Mouse (Mus musculus) lung, postnatal 4 days (tissue): ENCODE data around the gene Mctp2.

Experiments
- DNase-seq, 2 experiments: peaks; one replicate each; pipeline ENCODE4 v3.0.0; 2021

Mctp2 gene

DNA sequence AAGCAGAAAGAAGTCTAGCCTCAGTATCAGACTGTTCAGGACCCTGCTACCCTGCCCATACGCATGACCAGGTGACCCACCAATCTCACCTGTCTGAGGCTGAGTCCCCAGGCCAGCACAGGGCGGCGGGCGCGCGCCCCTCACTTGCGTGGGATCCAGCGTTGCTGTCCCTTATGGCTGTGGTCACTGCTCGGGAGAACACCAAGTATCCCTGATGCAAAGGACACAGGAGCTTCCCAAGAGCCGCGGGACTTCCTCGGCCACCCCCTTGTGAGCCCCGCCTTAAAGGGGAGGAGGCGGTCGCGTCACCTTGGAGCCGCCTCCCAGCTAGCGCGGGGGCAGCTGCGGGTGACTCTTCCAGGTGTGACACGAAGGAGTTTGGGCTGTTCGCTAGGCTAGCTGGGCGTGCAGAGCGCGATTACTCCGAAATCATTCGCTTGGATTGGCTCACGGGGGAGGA lies at the start of gene Mctp2:
Gene Mctp2 (minus strand): TSS at position 227 of the 460 bp plus-strand sequence.
- peak; percentile 85 to 90 for DNase-seq

GRCm38 (mm10) chr7:72345901-72346300 lies 39.5 kb upstream of the Mctp2 start:
- DNase-seq = no peak

DNA sequence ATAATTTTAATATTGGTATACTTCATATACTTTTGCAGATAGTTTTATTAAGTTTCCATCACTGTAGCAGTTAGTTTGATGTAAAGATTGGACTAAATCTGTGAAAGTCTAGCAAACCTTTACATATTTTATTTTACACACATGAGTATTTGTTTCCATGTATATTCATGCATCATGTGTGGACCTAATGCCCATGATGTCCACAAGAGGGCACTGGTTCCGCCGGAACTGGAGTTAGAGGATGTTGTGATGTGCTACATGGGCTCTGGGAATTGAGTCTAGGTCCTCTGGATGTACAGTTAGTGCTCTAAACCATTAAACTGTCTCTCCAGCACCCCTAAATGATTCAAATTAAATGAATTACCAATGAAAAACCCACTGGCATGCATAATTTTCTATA lies 37.3 kb upstream of the Mctp2 start:
- DNase-seq = no peak

DNA sequence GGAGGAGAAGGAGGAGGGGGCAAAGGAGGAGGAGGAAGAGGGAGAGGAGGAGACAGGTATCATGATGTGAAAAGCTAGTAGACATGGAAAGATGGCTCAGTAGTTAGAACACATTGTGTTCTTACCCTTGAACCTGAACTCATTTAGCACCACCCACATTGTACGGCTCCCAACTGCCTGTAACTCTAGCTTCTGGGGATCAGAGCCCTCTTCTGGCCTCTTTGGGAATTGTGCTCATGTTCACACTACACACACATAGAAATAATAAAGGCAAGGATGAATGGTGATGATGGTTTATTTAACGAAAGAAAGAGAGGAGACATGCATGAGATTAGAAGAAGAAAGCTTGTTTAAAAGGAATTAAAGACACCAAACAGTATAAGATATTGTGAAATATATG lies 36.4 kb upstream of the Mctp2 start:
- peak in 1 of 2 experiments; percentile 9 for DNase-seq

- DNase-seq = no peak
Observed at GRCm38 (mm10) chr7:72325961-72326360, 19.6 kb upstream of the Mctp2 start.

DNA sequence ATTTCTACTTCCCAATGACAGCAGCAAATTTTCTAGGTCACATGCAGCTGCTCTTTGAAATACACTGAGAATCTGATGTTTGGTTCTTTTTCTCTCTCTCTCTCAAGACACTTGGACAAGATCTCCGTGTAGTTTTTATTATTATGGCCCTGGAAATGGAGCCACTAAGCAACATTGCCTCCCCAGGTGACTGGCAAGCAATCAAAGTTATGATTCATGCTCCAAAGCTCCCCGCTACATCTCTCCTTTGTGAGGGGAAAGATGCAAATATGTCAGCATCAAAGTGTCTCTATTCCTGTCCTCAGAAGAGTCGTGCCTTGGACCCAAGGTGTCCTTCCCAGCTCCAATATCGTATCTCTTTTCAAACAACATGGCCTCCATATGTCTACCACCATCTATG lies 14.5 kb upstream of the Mctp2 start:
- no peak for DNase-seq

DNA sequence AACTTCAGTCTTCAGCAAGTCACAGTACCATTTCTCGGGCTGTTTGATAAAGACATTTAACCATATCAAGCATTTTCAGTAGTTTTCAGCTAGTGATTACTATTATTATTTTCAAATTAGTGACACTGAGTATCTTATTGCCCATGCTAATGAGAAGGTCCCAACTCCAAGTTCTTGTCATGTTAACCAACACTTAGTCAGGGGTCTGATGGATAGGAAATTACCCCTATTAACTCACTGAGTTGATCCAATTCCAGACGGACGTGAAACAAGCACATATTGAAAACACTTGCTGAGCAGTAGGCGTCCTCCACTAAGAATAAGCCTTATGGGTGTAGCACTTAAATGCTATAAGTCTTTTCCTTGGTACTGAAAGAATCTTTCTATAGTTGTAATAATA lies 14.0 kb upstream of the Mctp2 start:
- DNase-seq = no peak

- DNase-seq = no peak
Observed at GRCm38 (mm10) chr7:72314395-72315060, 8.1 kb upstream of the Mctp2 start.

- DNase-seq = no peak
Observed at GRCm38 (mm10) chr7:72313908-72314307, 7.5 kb upstream of the Mctp2 start.

DNA sequence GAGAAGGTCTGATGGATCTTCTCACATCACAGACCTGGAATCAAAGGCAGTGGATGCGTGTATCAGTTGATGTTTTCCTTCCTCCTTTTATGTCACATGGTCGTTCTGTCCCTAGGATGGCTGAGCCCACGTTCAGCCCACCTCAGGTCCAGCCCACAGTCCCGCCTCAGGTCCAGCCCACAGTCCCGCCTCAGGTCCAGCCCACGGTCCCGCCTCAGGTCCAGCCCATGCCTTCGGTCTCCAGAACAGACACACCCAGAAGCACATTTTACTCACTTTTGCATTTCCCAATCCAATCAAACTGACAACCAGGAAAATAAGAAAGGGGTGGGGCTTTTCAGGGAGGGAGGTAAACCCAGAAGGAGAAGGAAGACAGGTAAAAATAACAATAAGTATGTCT lies 5.2 kb upstream of the Mctp2 start:
- no peak for DNase-seq

DNA sequence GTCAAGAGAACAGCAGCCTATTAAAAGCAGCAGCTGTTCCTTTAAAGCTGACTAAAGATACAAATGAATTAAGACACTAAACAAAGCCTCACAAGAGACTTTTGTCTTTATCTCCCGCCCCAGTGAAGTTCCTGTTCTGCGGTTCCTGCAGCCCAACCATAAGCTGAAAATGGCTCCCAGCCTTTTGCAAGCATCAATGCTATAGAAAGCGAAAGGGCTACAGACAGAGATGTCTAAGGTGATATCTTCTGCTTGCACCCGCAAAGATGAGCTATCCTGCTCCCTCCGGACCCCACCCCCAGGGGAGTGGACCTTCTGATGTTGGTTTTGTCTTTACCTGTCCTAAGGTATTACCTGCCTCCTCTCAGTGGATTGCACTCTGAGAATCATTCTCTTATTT lies 1.7 kb upstream of the Mctp2 start:
- DNase-seq = peak in 1 of 2 experiments; percentile 8

GRCm38 (mm10) chr7:72306847-72307246 lies 439 bp upstream of the Mctp2 start:
- DNase-seq = no peak

GRCm38 (mm10) chr7:72305971-72306370 lies 437 bp downstream of the Mctp2 start:
- DNase-seq = peak; percentile 34 to 37

GRCm38 (mm10) chr7:72301667-72302066 lies 4.7 kb downstream of the Mctp2 start:
- DNase-seq = no peak

DNA sequence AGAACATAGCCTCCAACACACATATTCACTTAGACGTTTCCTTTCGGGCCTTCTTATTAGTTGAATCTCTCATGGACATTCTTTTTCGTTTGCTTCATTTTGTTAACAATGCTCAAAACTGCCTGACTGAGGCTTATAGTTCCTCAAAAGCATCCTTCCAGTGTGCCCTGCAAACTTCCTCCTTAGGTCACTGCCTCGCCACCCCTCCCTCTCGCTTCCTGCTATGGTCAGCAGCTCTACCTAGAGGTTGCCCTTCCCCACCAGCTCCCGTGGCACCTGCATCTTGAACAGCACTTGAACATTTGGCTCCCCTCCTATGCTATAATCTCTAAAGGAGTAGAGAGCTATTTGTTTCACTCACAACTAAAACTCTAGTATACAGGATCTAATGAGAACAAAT lies 6.7 kb downstream of the Mctp2 start:
- DNase-seq = peak in 1 of 2 experiments; percentile 25

GRCm38 (mm10) chr7:72297013-72297412 lies 9.4 kb downstream of the Mctp2 start:
- no peak for DNase-seq

GRCm38 (mm10) chr7:72296171-72296570 lies 10.2 kb downstream of the Mctp2 start:
- no peak for DNase-seq

DNA sequence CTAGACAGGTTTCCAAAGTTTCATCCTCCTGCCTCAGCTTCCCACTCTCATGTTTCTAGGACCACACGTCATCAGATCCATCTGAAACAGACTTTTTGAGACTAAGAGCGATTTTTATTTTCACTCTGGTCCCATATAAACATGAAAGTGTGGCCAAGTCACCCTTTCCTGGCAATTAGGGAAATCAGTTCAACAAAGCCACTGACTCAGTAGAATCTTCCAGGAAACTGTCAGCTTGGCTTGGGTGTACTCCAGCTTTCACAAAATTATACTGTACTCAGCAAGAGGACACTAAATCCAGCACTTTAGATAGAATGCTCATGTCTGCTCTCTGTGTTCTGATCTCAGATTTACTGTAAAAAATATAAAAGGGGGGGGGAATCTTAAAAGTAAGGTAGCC lies 11.5 kb downstream of the Mctp2 start:
- no peak for DNase-seq

GRCm38 (mm10) chr7:72293784-72294538 lies 12.4 kb downstream of the Mctp2 start:
- no peak for DNase-seq

DNA sequence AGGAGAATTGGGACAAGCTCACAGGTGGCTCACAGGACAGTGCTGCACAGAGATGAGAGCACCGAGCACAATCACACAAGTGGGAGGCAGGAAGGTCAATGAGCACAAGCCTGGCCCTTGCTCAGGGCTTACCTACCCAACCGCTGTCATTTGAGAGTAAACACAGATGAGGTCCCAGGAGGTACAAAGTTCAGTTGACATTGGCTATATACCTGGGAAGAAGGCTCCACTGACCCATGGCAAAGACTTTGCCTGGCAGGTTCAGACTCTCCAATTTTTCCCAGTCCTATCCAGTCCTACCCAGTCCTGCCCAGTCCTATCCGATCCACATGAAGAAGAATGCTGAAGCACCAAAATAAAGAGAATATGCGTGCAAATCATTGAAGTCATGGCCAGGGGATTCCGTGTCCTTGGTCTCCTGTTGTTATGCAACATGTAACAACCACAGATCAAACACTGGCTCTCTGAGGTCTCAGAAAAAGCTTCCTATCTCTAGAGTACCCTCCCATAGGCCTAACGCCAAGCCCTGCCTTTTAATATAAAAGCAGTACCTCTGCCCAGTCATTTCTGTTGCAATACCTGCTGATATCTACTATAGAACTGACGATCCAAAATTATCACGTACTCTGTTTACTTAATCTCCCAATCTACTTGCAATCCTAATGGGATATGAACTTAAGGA lies 14.0 kb downstream of the Mctp2 start:
- DNase-seq = no peak

DNA sequence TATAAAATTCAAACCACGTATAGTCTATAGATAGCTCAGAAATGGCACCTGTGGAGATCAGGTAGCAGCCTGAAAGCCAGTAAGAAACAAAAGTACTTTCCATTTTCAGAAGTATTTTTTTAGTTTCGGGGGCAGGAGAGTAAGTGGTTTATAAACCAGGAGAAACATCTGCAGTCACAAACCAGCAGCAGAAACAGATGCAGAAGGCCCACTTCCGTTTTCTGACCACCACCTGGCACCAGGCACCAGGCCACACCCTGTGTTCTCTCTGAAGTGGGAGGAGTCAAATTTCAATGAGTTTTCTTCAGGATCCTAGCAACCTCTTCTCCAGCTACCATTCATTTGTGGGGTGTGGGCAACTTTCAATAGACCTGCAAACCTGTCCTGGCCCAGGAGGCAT lies 25.7 kb downstream of the Mctp2 start:
- peak in 1 of 2 experiments; percentile 30 for DNase-seq

DNA sequence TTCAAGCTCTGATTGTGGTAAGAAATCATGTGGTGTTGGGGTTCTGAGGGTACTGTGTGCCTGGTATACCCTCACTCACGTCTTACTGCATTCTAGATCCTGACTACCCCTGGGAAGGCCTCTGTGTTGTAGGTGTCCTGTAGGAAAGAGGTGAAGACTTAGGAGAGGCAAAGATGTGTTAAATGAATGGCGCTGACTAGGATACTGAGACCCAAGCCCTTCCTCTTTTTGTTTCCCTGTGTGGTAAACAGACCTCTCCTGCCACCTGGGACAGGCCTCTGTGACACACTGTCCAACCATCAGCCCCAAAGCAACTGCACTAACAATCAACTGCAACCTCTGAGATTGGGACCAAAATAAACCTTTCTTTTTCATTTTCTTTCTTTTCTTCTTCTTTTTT lies 28.0 kb downstream of the Mctp2 start:
- DNase-seq = no peak

- no peak for DNase-seq
Observed at GRCm38 (mm10) chr7:72275513-72275912, 30.9 kb downstream of the Mctp2 start.

DNA sequence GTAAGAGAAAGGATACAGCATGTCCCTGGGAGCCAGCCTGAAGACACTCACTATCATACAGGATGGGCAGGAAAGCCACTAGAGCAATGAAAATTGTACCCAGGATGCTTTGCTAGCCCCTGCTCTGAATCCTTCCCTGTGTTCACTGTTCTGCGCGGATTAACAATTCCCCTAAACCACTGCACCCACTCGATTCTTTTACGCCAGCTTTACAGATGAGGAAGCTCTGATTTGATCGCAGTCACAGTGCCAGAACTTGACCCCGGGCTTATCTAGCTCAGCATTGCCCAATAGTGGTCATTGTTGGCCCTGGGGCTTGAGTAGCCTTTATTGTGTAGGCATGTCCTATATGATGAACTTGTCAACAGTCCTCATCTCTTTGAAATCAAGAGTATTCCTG lies 34.9 kb downstream of the Mctp2 start:
- DNase-seq = no peak
